Mouse (Mus musculus) limb, embryonic 15.5 days (tissue): ENCODE measurements at regions not wholly inside any gene's neighbourhood (a gene's known extent, or its start where the extent isn't known, plus 50 kb on each side); places are given as distances from the start of the nearest gene placed in this dataset.

Source experiments
- ATAC-seq: fragments of 200-750 bp; cut with Nextera tagmentation; 2 replicates; pipeline ENCODE4 v1.8.0; 2017; ENCODE audit warnings: low read depth, moderate TSS enrichment; ENCODE audit not compliant: insufficient number of reproducible peaks, low FRiP score, low TSS enrichment
- H3K27ac ChIP-seq: fragments of 300-500 bp; sonication (generic); 2 replicates; pipeline ENCODE4 v1.5.1; 2015; ENCODE audit warnings: moderate library complexity, mild to moderate bottlenecking, inconsistent platforms
- H3K27me3 ChIP-seq: fragments of 300-500 bp; sonication (generic); 2 replicates; pipeline ENCODE4 v1.6.1; 2015; ENCODE audit warnings: inconsistent platforms
- H3K36me3 ChIP-seq: fragments of 300-500 bp; sonication (generic); 2 replicates; pipeline ENCODE4 v1.6.1; 2015; ENCODE audit warnings: inconsistent platforms
- H3K4me1 ChIP-seq: fragments of 300-500 bp; sonication (generic); 2 replicates; pipeline ENCODE4 v1.6.1; 2015; ENCODE audit warnings: inconsistent platforms
- H3K4me2 ChIP-seq: fragments of 300-500 bp; sonication (generic); 2 replicates; pipeline ENCODE4 v1.6.1; 2015; ENCODE audit warnings: mild to moderate bottlenecking, inconsistent platforms
- H3K4me3 ChIP-seq: fragments of 300-500 bp; sonication (generic); 2 replicates; pipeline ENCODE4 v1.5.1; 2015; ENCODE audit warnings: mild to moderate bottlenecking, inconsistent platforms
- H3K9ac ChIP-seq: fragments of 300-500 bp; sonication (generic); 2 replicates; pipeline ENCODE4 v1.6.1; 2015; ENCODE audit warnings: inconsistent platforms
- H3K9me3 ChIP-seq: fragments of 300-500 bp; sonication (generic); 2 replicates; pipeline ENCODE4 v1.6.1; 2016; ENCODE audit warnings: inconsistent platforms
- WGBS: fragments of 180-500 bp; shearing (Covaris S2); methylation state at CpG from one replicate; pipeline ENCODE4 v1.1.7; 2015; 5-methylcytosine and 5-hydroxymethylcytosine counted together

DNA sequence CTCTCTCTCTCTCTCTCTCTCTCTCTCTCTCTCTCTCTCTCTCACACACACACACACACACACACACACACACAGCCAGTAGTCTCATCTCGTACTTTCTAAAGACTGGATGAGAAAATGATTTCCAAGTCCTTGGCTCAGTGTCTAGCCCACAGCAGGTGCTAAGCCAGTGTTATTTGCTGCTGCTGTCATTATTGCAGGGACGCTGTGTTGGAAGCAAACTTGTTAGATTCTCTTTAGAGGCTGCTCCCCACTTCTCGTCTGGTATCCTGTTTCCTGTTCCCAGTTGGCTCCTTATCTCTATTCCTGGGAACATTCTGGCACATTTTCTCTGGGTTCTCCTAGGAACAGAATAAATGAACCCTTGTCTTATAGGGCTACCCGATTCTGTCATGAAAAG lies 122.5 kb upstream of the Chd6 start:
- H3K9me3 ChIP-seq: no peaks in the 10 kb centered on the region
- no peaks in the 10 kb centered on the region for H3K36me3 ChIP-seq
- no peak overlapping the region for H3K9ac ChIP-seq
- H3K27me3 ChIP-seq: no peaks in the 10 kb centered on the region
- WGBS: 40% methylated on average over 4 of the region's 4 CpGs
- no peaks in the 10 kb centered on the region for H3K4me1 ChIP-seq
- H3K27ac ChIP-seq: no peak overlapping the region
- no peak overlapping the region for H3K4me2 ChIP-seq
- ATAC-seq: no peak
- no peak overlapping the region for H3K4me3 ChIP-seq

GRCm38 (mm10) chr2:161215736-161216135 lies 106.9 kb upstream of the Chd6 start:
- no peaks in the 10 kb centered on the region for H3K27me3 ChIP-seq
- no peak overlapping the region for H3K4me2 ChIP-seq
- H3K36me3 ChIP-seq: no peaks in the 10 kb centered on the region
- no peaks in the 10 kb centered on the region for H3K9me3 ChIP-seq
- H3K4me3 ChIP-seq: no peak overlapping the region
- no peak overlapping the region for H3K9ac ChIP-seq
- H3K27ac ChIP-seq: no peak overlapping the region
- no peaks in the 10 kb centered on the region for H3K4me1 ChIP-seq
- ATAC-seq: no peak
- WGBS: 79% methylated on average over 8 of the region's 8 CpGs

GRCm38 (mm10) chr2:161214681-161215458 lies 106.0 kb upstream of the Chd6 start:
- no peaks in the 10 kb centered on the region for H3K36me3 ChIP-seq
- no peaks in the 10 kb centered on the region for H3K27me3 ChIP-seq
- no peak overlapping the region for H3K4me2 ChIP-seq
- H3K9ac ChIP-seq: no peak overlapping the region
- no peaks in the 10 kb centered on the region for H3K4me1 ChIP-seq
- ATAC-seq: no peak
- H3K27ac ChIP-seq: no peak overlapping the region
- H3K9me3 ChIP-seq: no peaks in the 10 kb centered on the region
- 23% methylated on average over 15 of the region's 15 CpGs for WGBS
- no peak overlapping the region for H3K4me3 ChIP-seq

DNA sequence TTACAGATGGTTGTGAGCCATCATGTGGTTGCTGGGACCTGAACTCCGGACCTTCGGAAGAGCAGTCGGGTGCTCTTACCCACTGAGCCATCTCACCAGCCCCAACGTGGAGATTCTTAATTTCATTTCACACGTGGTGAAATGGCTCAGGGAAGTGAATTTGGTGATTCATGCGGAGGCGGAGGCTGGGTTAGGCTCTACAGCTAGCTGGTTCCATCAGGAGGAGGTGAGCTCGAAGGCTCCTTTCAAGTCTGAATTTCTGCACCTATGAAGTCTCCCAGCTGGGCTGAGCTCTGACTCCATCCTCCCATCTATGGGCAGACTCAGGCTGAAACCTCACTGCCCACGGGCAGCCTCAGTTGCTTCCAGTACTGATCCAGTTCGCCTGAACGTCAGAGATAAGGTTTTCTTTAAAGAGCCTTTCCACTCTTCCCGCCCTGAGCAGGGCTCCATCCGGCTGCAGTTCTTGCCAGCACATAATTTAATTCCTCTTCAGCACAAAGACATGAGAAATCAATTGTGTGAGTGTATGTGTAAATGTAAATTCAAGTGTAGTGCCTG lies 103.5 kb upstream of the Chd6 start:
- H3K4me1 ChIP-seq: no peaks in the 10 kb centered on the region
- H3K9ac ChIP-seq: no peak overlapping the region
- no peak overlapping the region for H3K4me2 ChIP-seq
- no peaks in the 10 kb centered on the region for H3K27me3 ChIP-seq
- H3K27ac ChIP-seq: no peak overlapping the region
- H3K36me3 ChIP-seq: no peaks in the 10 kb centered on the region
- 79% methylated on average over 13 of the region's 13 CpGs for WGBS
- ATAC-seq: no peak
- no peak overlapping the region for H3K4me3 ChIP-seq
- no peaks in the 10 kb centered on the region for H3K9me3 ChIP-seq

- 94% methylated on average over 7 of the region's 7 CpGs for WGBS
- no peak overlapping the region for H3K4me2 ChIP-seq
- no peak overlapping the region for H3K27ac ChIP-seq
- no peaks in the 10 kb centered on the region for H3K4me1 ChIP-seq
- no peak overlapping the region for H3K9ac ChIP-seq
- H3K9me3 ChIP-seq: no peaks in the 10 kb centered on the region
- no peaks in the 10 kb centered on the region for H3K36me3 ChIP-seq
- no peaks in the 10 kb centered on the region for H3K27me3 ChIP-seq
- ATAC-seq: no peak
- no peak overlapping the region for H3K4me3 ChIP-seq
These were observed 88.0 kb upstream of the Chd6 start for GRCm38 (mm10) chr2:161196713-161197372.

DNA sequence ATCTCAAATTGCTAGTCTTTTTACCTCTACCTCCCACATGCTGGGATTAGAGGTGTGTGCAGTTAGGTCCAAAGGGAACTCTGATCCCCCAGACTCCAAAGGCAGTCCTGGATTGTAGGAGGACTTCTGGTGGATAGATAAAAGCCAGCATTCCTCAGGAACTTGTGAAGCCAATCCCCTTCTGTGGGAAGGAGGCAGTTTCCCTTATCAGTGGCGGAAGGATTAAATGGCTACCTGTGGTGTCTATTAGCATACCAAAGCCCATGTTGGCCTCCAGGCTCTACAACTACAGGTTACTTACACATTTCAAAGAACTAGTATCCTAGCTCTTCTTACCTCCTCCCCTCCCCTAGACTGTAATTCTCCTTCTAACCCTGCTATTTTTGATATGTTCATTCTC lies 78.6 kb upstream of the Chd6 start:
- ATAC-seq: no peak
- Histone ChIP-seq H3K27me3 (no peaks in the 10 kb centered on the region), H3K4me3 (no peak overlapping the region), H3K27ac (no peak overlapping the region), H3K36me3 (no peaks in the 10 kb centered on the region), H3K9ac (no peak overlapping the region), H3K4me2 (no peak overlapping the region), H3K9me3 (no peaks in the 10 kb centered on the region), H3K4me1 (no peaks in the 10 kb centered on the region)
- WGBS: 45% methylated on average over 1 of the region's 1 CpGs

- H3K9ac ChIP-seq: no peak overlapping the region
- H3K4me1 ChIP-seq: no peaks in the 10 kb centered on the region
- no peaks in the 10 kb centered on the region for H3K27me3 ChIP-seq
- no peak for ATAC-seq
- H3K9me3 ChIP-seq: no peaks in the 10 kb centered on the region
- no peak overlapping the region for H3K4me3 ChIP-seq
- no peak overlapping the region for H3K27ac ChIP-seq
- no peak overlapping the region for H3K4me2 ChIP-seq
- no peaks in the 10 kb centered on the region for H3K36me3 ChIP-seq
These were observed 76.2 kb upstream of the Chd6 start for GRCm38 (mm10) chr2:161185122-161185521.

DNA sequence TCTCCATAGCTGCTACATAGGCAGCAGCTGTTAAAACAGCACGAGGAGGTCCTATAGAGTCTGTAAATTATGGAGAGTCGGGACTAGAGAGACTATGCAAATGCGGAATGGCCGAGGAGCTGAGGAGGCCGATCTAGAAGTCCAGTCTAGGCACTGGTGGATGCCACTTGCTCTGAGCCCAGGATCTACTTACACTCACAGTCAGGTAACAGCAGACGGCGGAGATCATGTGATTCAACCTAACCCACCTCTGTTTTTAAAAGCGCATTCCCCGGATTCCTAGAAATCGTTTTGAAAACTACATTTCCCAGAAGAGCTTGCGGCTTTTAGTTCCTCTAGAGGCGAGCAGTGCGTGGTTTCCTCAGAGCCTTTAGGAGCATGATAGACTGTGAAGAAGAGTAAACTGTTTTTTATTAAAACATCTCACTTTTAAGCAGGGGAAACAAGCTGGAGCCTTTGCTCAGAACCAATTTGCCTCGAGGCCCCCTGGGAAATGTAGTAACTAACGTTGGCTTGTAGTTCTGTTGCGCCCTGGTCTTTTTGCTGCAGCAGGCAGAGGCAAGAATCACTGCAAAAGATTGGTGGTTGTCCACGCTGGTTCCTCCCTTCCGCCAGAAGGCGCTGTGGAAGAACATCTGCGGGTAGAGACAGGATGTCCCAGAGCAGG lies 68.6 kb upstream of the Chd6 start:
- ATAC-seq: peak; percentile 77; the same call in 1 of the 2 replicates
- under 1% methylated on average over 20 of the region's 20 CpGs for WGBS
- peak overlapping the region; percentile 73 for H3K27ac ChIP-seq

DNA sequence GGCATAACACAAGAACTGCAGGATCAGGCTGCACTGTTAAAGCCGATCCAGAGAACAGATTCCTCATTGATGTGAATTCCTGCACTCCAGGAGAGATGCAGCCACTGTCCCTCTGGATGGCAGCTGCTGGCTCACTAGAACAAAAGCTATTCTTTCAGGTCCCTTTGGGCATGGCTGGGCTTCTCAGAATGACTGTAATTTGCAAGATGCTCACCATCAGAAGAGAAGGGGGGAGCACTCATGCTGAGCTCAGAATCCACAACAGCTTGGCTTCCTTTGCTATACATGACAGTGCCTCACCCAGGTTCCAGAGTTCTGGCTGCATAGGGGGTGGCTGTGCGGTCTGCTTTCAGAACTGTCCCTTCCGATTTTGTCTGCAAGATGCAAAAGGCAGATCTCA lies 57.8 kb upstream of the Chd6 start:
- no peak for ATAC-seq
- 43% methylated on average over 3 of the region's 3 CpGs for WGBS
- no peak overlapping the region for H3K27ac ChIP-seq
- H3K4me1 ChIP-seq: no peaks in the 10 kb centered on the region
- no peaks in the 10 kb centered on the region for H3K27me3 ChIP-seq
- H3K4me2 ChIP-seq: no peak overlapping the region
- H3K4me3 ChIP-seq: no peak overlapping the region
- H3K9ac ChIP-seq: no peak overlapping the region
- H3K9me3 ChIP-seq: no peaks in the 10 kb centered on the region
- no peaks in the 10 kb centered on the region for H3K36me3 ChIP-seq

More for the DNA sequence above, 68.6 kb upstream of the Chd6 start:
- H3K27me3 ChIP-seq: no peaks in the 10 kb centered on the region
- H3K9ac ChIP-seq: 0 out of 2 replicates have a peak overlapping the region, but pooled peaks have one; percentile 1
- H3K36me3 ChIP-seq: no peaks in the 10 kb centered on the region
- peak overlapping the region; percentile 47 for H3K4me3 ChIP-seq
- H3K4me1 ChIP-seq: 0 out of 2 replicates have a peak, but pooled peaks cover 4% of the 10 kb centered on the region
- no peaks in the 10 kb centered on the region for H3K9me3 ChIP-seq
- peak overlapping the region; percentile 47 for H3K4me2 ChIP-seq

- H3K27ac ChIP-seq: no peak overlapping the region
- H3K27me3 ChIP-seq: no peaks in the 10 kb centered on the region
These were observed 56.6 kb upstream of the Chd6 start for GRCm38 (mm10) chr2:161165495-161165894.

GRCm38 (mm10) chr2:161164320-161164719 lies 55.4 kb upstream of the Chd6 start:
- no peak for ATAC-seq
- H3K9ac ChIP-seq: no peak overlapping the region

More at GRCm38 (mm10) chr2:161165495-161165894, 56.6 kb upstream of the Chd6 start:
- ATAC-seq: no peak
- Histone ChIP-seq H3K4me1 (no peaks in the 10 kb centered on the region), H3K4me2 (no peak overlapping the region), H3K4me3 (no peak overlapping the region), H3K9ac (no peak overlapping the region), H3K9me3 (no peaks in the 10 kb centered on the region), H3K36me3 (no peaks in the 10 kb centered on the region)
- 56% methylated on average over 3 of the region's 3 CpGs for WGBS

More at GRCm38 (mm10) chr2:161164320-161164719, 55.4 kb upstream of the Chd6 start:
- Histone ChIP-seq H3K9me3 (no peaks in the 10 kb centered on the region), H3K4me1 (no peaks in the 10 kb centered on the region), H3K36me3 (no peaks in the 10 kb centered on the region), H3K27me3 (no peaks in the 10 kb centered on the region), H3K27ac (no peak overlapping the region), H3K4me3 (no peak overlapping the region), H3K4me2 (no peak overlapping the region)
- 52% methylated on average over 5 of the region's 5 CpGs for WGBS
